Mouse (Mus musculus) embryonic fibroblast, embryonic 13.5 days (primary cell): ENCODE results near the gene Txndc8.

Experiments used
- CTCF ChIP-seq: IDR thresholded peaks from 2 replicates; pipeline ENCODE4 v1.5.1; 2011; ENCODE audit warnings: mild to moderate bottlenecking, control low read depth, low read length, moderate library complexity, borderline replicate concordance; ENCODE audit not compliant: insufficient read depth
- POLR2A ChIP-seq: IDR thresholded peaks from 2 replicates; pipeline ENCODE4 v1.6.1; 2011; ENCODE audit warnings: low read depth, mild to moderate bottlenecking, control low read depth, low read length, moderate library complexity

DNA sequence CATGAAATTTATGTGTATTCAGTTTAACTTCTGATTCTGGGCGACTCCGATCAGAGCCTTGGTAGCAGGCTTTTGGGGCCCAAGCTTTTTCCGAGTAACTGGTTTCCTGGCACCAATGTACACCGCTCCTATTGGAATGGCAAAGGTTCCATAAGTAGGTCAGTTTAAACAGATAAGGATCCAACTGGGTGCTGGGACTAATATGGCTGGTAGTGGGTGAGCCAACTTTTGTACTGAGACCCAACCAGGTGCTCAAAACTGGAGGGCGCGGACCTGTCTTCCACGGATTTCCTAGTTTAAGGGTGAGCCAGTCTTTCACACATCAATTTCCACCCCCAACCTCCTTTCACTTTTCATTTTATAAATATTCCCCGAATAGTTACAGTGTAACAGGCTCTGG lies 53.9 kb downstream of the Txndc8 start:
- no peak for TF ChIP-seq POLR2A
- no peak for TF ChIP-seq CTCF
